24 mouse cellular contexts compared by ENCODE assay signal in genomic region chr8:61279030-61279429, GRCm38 (mm10). TPM values are rescaled to one million over a fixed set of nuclear protein-coding genes. Genes with fewer than 3 reads are reported as not detected.
A peak's percentile ranks its signal among the peaks of the same experiment; 100 is the strongest.
DNase-seq lines count a peak whose midpoint lies in the region; ATAC-seq and TF ChIP-seq lines count a peak whose summit lies in the region.
"Had no signal": no experiment of that assay in that cellular context is flagged by ENCODE, and none has a peak within 500 bp of the region (broad histone marks: within the 10 kb centered on the region; RNA-seq: fewer than 3 reads in every experiment).

No protein-coding gene starts in this region.

- H3K27ac ChIP-seq in lung, embryonic 14.5 days (ENCODE audit: low read depth), result no peak overlapping the region
- H3K27ac ChIP-seq in lung, postnatal 0 days (ENCODE audit: low read length), result no peak overlapping the region

- no peak overlapping the region for H3K9ac ChIP-seq in lung, embryonic 14.5 days
- no peak overlapping the region for H3K9ac ChIP-seq in lung, postnatal 0 days (replicated peaks; ENCODE audit: low read depth)

- no peak for TF ChIP-seq CTCF in lung, embryonic 14.5 days (IDR thresholded peaks at IDR 0.05; ENCODE audit: low read depth)
- TF ChIP-seq CTCF in lung, postnatal 0 days (IDR thresholded peaks at IDR 0.05), result no peak

- H3K4me3 ChIP-seq in lung, embryonic 14.5 days (ENCODE audit: low read depth, low read length), result no peak overlapping the region
- no peak overlapping the region for H3K4me3 ChIP-seq in lung, postnatal 0 days (ENCODE audit: low read depth, low read length)

- peak; percentile 57 for DNase-seq in lung, embryonic 14.5 days
- no peak for DNase-seq in lung, postnatal 10 days
- peak; percentile 57 for DNase-seq in lung, postnatal 0 days (ENCODE audit: low spot score)
- DNase-seq in lung, postnatal 14 days, result no peak
- DNase-seq in NIH3T3 (ENCODE audit: low read depth) (peak; percentile 21), adipocyte (ENCODE audit: low spot score) (peak; percentile 34)
- DNase-seq in heart, postnatal 14 days, result no peak
- DNase-seq in retina, postnatal 1 day, result no peak
- DNase-seq: adrenal gland, adult 2 months; adrenal gland, adult 8-10 months; adrenal gland, postnatal 10 days; adrenal gland, postnatal 14 days; adrenal gland, postnatal 25 days; adrenal gland, postnatal 36 days; B cell, adult 2 months; cerebellum, adult 11 months; cerebellum, adult 11-12 months; cerebellum, adult 18-20 months; cerebellum, adult 2 months had no signal

- H3K4me1 ChIP-seq in lung, embryonic 14.5 days (ENCODE audit: insufficient read depth), result peaks cover 66% of the 10 kb centered on the region
- H3K4me1 ChIP-seq in lung, postnatal 0 days (ENCODE audit: insufficient read depth, low read depth, low read length), result peaks cover 38% of the 10 kb centered on the region

- H3K27me3 ChIP-seq in lung, embryonic 14.5 days (ENCODE audit: insufficient read depth, low read length), result no peaks in the 10 kb centered on the region
- no peaks in the 10 kb centered on the region for H3K27me3 ChIP-seq in lung, postnatal 0 days (replicated peaks; ENCODE audit: insufficient read depth, low read length)
- H3K27me3 ChIP-seq: CH12.LX, Patski had no signal

- no peak for TF ChIP-seq EP300 in lung, postnatal 0 days (IDR thresholded peaks at IDR 0.05)

- H3K9me3 ChIP-seq in lung, embryonic 14.5 days (ENCODE audit: low read depth, low read length), result no peaks in the 10 kb centered on the region
- H3K9me3 ChIP-seq in lung, postnatal 0 days (ENCODE audit: low read length), result no peaks in the 10 kb centered on the region
- H3K9me3 ChIP-seq: G1E had no signal

- no peak for ATAC-seq in lung, embryonic 14.5 days (ENCODE audit: insufficient read depth)
- no peak for ATAC-seq in lung, postnatal 0 days
- ATAC-seq: activated CD4-positive, CD25-positive, alpha-beta regulatory T cell, adult 4 months; CD4-positive, CD25-positive, alpha-beta regulatory T cell, adult 4 months; Patski had no signal

- 42% methylated on average over 10 of the region's 10 CpGs for WGBS in lung, embryonic 14.5 days
- WGBS in lung, postnatal 0 days, result 57% methylated on average over 10 of the region's 10 CpGs

- no peaks in the 10 kb centered on the region for H3K36me3 ChIP-seq in lung, embryonic 14.5 days (ENCODE audit: insufficient read depth)
- no peaks in the 10 kb centered on the region for H3K36me3 ChIP-seq in lung, postnatal 0 days (ENCODE audit: insufficient read depth, low read length)
- H3K36me3 ChIP-seq: G1E had no signal

- intact Hi-C loops in heart, postnatal 14 days (cut with DNase I), result no loop called here

- no peak overlapping the region for H3K4me2 ChIP-seq in lung, embryonic 14.5 days
- no peak overlapping the region for H3K4me2 ChIP-seq in lung, postnatal 0 days (replicated peaks; ENCODE audit: low read depth, low read length)

RNA-seq across cellular contexts. Expression of gene Sh3rf1, which starts 55.4 kb away (rescaled TPM):
- 21.2 and 22.5 TPM in 2 replicates for polyA plus RNA-seq in lung, embryonic 14.5 days (2014; fragmentation: Nextera tagmentation; extraction: Ambion mirVana)
- polyA plus RNA-seq in lung, postnatal 0 days (2015; fragmentation: Nextera tagmentation; extraction: Ambion mirVana), result 11.2 and 11.5 TPM in 2 replicates
- total RNA-seq in heart, postnatal 14 days (2021), result 1 to 10 TPM; 8.0 to 8.8 TPM

Comparison
In these comparisons a context has a peak if more than half of its experiments do, and no peak if none do; other contexts are left out.
1. DNase-seq: peak in lung, embryonic 14.5 days (single experiment), lung, postnatal 0 days (single experiment), NIH3T3 (single experiment) and adipocyte (single experiment); none in lung, postnatal 10 days (single experiment), lung, postnatal 14 days (single experiment), heart, postnatal 14 days (0 of 2) and retina, postnatal 1 day (single experiment).